Mouse (Mus musculus) limb, embryonic 13.5 days (tissue): ENCODE results near the gene Zkscan14. TPM values are rescaled to one million over a fixed set of nuclear protein-coding genes. Genes with fewer than 3 reads are reported as not detected.

Source experiments
- ATAC-seq: fragments of 200-750 bp; cut with Nextera tagmentation; 2 replicates; pipeline ENCODE4 v1.8.0; 2017; ENCODE audit warnings: low read depth, moderate number of reproducible peaks, moderate TSS enrichment; ENCODE audit not compliant: low FRiP score
- H3K27ac ChIP-seq: fragments of 300-500 bp; sonication (generic); 2 replicates; pipeline ENCODE4 v1.5.1; 2015; ENCODE audit warnings: inconsistent platforms, mild to moderate bottlenecking, moderate library complexity
- H3K27me3 ChIP-seq: fragments of 300-500 bp; sonication (generic); 2 replicates; pipeline ENCODE4 v1.6.1; 2015; ENCODE audit warnings: mild to moderate bottlenecking, inconsistent platforms
- H3K36me3 ChIP-seq: fragments of 300-500 bp; sonication (generic); 2 replicates; pipeline ENCODE4 v1.6.1; 2015; ENCODE audit warnings: inconsistent platforms, mild to moderate bottlenecking, moderate library complexity
- H3K4me1 ChIP-seq: fragments of 300-500 bp; sonication (generic); 2 replicates; pipeline ENCODE4 v1.6.1; 2015; ENCODE audit warnings: inconsistent platforms
- H3K4me2 ChIP-seq: fragments of 300-500 bp; sonication (generic); replicated peaks from 2 replicates; pipeline ENCODE4 v1.6.1; 2015; ENCODE audit warnings: inconsistent platforms, mild to moderate bottlenecking, moderate library complexity
- H3K4me3 ChIP-seq: fragments of 300-500 bp; sonication (generic); 2 replicates; pipeline ENCODE4 v1.5.1; 2015; ENCODE audit warnings: moderate library complexity, mild to moderate bottlenecking, inconsistent platforms
- H3K9ac ChIP-seq: fragments of 300-500 bp; sonication (generic); 2 replicates; pipeline ENCODE4 v1.6.1; 2015; ENCODE audit warnings: mild to moderate bottlenecking, inconsistent platforms
- H3K9me3 ChIP-seq: fragments of 300-500 bp; sonication (generic); 2 replicates; pipeline ENCODE4 v1.6.1; 2016; ENCODE audit warnings: inconsistent platforms
- WGBS: fragments of 180-500 bp; shearing (Covaris S2); methylation state at CpG from one replicate; pipeline ENCODE4 v1.1.7; 2015; 5-methylcytosine and 5-hydroxymethylcytosine counted together
- polyA plus RNA-seq: library from polyadenylated mRNA; unstranded; fragments of >200 nt; fragmentation: Nextera tagmentation; extraction: Ambion mirVana; gene quantifications from 2 replicates; pipeline ENCODE4 v1.2.1, GENCODE M21; 2015

The Zkscan14 gene
- polyA plus RNA-seq, 1 experiment from 2014 or later, result 11.0 TPM

- H3K27ac ChIP-seq, result peak within 1 kb of the TSS; percentile 74
- H3K27me3 ChIP-seq, result no peaks in the 10 kb centered on the region
- H3K36me3 ChIP-seq, result peaks cover 47% of the 10 kb centered on the region
- ATAC-seq, result no peak
- peak within 1 kb of the TSS; percentile 98 for H3K9ac ChIP-seq
- peak within 1 kb of the TSS; percentile 93 for H3K4me3 ChIP-seq
- H3K4me1 ChIP-seq, result peaks cover 19% of the 10 kb centered on the region
- no peaks in the 10 kb centered on the region for H3K9me3 ChIP-seq
- peak within 1 kb of the TSS; percentile 83 for H3K4me2 ChIP-seq
- WGBS, result 90% methylated on average over 2 of the region's 2 CpGs
Observed at GRCm38 (mm10) chr5:145191962-145192361, 9.7 kb downstream of the Zkscan14 start, which contains the start of gene Atp5j2. Gene Atp5j2, minus strand, starts transcription at chr5:145192062.

DNA sequence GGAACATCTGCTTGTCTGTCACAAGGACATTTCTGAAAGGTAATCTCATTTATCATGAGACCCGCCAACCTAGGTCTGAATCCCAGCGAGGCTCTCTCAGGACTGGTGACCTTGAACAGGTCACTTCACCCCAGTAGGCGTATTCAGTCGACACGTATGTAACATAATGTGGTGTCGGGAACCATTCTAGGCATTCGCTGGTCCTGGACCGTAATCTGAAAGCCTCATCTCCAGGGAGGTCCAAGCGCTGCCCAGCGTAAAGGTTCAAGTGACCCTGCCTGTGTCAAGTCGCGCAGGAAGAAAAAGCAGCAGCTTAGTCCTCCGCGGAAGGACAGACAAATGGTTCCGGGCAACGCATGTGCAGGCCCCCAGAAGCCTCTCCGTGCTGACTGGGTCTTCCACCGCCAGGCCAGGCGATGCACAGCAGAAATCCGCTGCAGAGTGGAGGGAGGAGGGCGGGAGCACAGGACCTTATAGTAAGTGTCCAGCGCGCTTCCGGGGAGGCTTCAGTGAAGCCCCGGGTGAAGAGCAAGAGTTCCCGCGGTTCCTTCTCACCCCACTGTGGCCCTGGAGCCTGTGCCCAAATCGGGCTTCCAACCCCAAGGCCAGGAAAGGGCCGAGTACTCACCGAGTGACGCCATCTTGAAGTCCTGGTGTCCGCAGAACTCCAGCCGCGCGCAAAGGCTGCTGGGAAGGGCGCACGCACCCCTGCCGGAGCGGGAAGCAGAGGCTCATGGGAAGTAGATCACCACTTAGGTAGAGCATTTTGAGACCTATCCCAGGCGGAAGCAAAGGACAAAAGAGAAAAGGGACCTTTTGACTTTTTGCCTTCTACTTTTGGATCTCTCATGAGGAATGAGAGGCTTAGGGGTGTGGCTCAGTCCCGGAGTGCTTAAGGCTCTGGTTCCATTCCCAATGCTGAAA lies 10.5 kb downstream of the Zkscan14 start:
- Histone ChIP-seq H3K4me1 (peaks cover 19% of the 10 kb centered on the region), H3K9ac (peak overlapping the region; percentile 98), H3K4me3 (peak overlapping the region; percentile 93), H3K27ac (peak overlapping the region; percentile 74), H3K4me2 (peak overlapping the region; percentile 83), H3K27me3 (no peaks in the 10 kb centered on the region), H3K36me3 (peaks cover 52% of the 10 kb centered on the region), H3K9me3 (no peaks in the 10 kb centered on the region)
- under 1% methylated on average over 41 of the region's 41 CpGs for WGBS
- peak; percentile 90 for ATAC-seq

- WGBS, result 54% methylated on average over 5 of the region's 5 CpGs
- peaks cover 52% of the 10 kb centered on the region for H3K36me3 ChIP-seq
Observed at GRCm38 (mm10) chr5:145190373-145190772, 11.3 kb downstream of the Zkscan14 start.

DNA sequence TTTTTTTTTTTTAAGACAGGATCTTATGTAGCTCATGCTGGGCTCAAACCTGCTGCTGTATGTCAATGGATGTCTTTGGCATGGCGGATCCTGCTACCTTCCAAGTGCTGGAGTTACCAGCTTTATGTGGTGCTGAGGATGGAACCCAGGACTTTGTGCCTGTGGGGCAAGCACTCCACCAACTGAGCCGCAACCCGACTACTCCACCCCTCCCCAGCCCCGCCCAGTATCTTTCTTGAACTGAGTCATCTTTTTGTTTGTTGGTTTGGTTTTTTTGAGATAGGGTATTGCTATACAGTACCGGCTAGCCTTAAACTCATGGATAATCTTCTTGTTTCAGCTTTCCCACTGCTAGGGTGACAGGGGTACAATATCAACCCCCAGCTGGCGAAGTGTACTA lies 12.3 kb downstream of the Zkscan14 start:
- Histone ChIP-seq H3K4me2 (peak overlapping the region; percentile 83; the same call in 1 of the 2 replicates), H3K9me3 (no peaks in the 10 kb centered on the region), H3K27ac (no peak overlapping the region), H3K4me3 (no peak overlapping the region; the same call in 1 of the 2 replicates), H3K36me3 (peaks cover 50% of the 10 kb centered on the region), H3K9ac (no peak overlapping the region), H3K27me3 (no peaks in the 10 kb centered on the region), H3K4me1 (peaks cover 19% of the 10 kb centered on the region)
- WGBS, result 94% methylated on average over 6 of the region's 6 CpGs
- no peak for ATAC-seq

More at GRCm38 (mm10) chr5:145190373-145190772, 11.3 kb downstream of the Zkscan14 start:
- Histone ChIP-seq H3K4me1 (peaks cover 19% of the 10 kb centered on the region), H3K9me3 (no peaks in the 10 kb centered on the region), H3K27me3 (no peaks in the 10 kb centered on the region), H3K4me2 (peak overlapping the region; percentile 83), H3K9ac (peak overlapping the region; percentile 98), H3K27ac (no peak overlapping the region), H3K4me3 (peak overlapping the region; percentile 93)
- ATAC-seq, result no peak

DNA sequence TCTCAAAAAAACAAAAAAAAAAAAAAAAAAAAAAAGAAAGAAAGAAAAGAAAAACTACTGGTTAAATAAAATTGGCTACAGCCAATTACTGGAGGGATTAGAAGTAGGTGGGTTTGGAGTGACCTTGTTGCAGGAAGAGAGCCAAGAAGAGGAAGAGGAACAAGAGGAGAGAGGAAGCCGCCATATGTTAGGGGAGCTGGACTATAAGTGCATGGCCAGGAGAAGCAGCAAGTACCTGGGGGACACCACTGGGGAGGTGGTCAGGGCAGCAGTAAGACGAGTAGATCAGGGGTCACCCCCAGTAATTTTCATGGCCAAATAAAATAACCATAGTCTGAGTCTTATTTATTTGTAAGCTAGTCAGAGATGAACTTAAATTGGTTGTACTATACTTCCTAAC lies 16.4 kb downstream of the Zkscan14 start:
- H3K27ac ChIP-seq, result no peak overlapping the region

DNA sequence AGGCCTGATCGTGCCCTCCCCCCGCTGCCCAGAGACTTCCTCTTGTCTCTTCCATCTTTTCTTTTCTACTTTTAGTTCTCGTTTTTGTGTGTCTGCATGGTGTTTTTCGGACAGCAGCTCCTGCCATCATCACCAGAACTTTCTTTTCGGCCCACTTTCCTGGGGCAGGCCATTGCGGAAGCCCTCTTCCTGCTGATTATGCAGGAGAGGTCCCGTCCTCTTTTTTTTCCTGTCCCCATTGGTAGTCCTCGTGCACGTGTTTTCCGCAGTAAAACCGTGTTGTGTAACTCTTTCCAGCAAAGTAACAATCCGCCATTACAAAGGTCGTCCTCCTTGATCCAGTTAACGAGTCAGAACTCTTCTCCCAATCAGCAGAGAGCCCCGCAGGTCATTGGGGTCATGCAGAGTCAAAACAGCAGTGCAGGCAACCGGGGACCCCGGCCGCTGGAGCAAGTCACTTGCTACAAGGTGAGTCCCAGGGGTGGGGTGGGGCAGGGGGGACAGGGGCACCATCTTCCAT lies 23.1 kb downstream of the Zkscan14 start:
- Histone ChIP-seq H3K27ac (no peak overlapping the region), H3K9ac (no peak overlapping the region), H3K4me1 (no peaks in the 10 kb centered on the region), H3K4me3 (no peak overlapping the region), H3K4me2 (no peak overlapping the region), H3K27me3 (no peaks in the 10 kb centered on the region), H3K9me3 (no peaks in the 10 kb centered on the region), H3K36me3 (peaks cover 100% of the 10 kb centered on the region)
- ATAC-seq, result no peak
- WGBS, result 80% methylated on average over 18 of the region's 18 CpGs

More for the DNA sequence above, 16.4 kb downstream of the Zkscan14 start:
- 88% methylated on average over 2 of the region's 2 CpGs for WGBS
- Histone ChIP-seq H3K4me2 (no peak overlapping the region), H3K4me3 (no peak overlapping the region), H3K9me3 (no peaks in the 10 kb centered on the region), H3K9ac (no peak overlapping the region), H3K27me3 (no peaks in the 10 kb centered on the region), H3K4me1 (peaks cover 10% of the 10 kb centered on the region), H3K36me3 (peaks cover 89% of the 10 kb centered on the region)
- no peak for ATAC-seq

DNA sequence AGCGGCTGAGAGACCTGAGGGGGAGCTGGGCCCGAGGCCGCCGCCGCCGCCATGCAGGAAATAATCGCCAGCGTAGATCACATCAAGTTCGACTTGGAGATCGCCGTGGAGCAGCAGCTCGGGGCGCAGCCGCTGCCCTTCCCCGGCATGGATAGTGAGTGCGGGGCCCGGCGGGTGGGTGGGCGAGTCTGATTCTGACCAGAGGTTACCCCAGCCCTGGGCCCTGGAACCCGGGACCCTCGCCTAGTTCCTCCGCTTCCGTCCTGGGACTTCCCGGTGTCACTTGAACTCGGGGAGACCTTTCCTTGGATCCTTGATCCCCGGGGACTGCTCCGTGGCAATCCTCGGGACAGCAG lies 34.4 kb downstream of the Zkscan14 start:
- Histone ChIP-seq H3K27ac (peak overlapping the region; percentile 49; the same call in 1 of the 2 replicates), H3K4me2 (peak overlapping the region; percentile 94), H3K9ac (peak overlapping the region; percentile 95), H3K27me3 (no peaks in the 10 kb centered on the region), H3K36me3 (peaks cover 56% of the 10 kb centered on the region), H3K4me1 (peaks cover 22% of the 10 kb centered on the region), H3K4me3 (peak overlapping the region; percentile 92), H3K9me3 (no peaks in the 10 kb centered on the region)
- ATAC-seq, result peak; percentile 61
- under 1% methylated on average over 25 of the region's 28 CpGs for WGBS

GRCm38 (mm10) chr5:145166536-145167305 lies 34.9 kb downstream of the Zkscan14 start, which contains the start of the genes Ptcd1 and Cpsf4:
Gene Ptcd1, minus strand, starts transcription at chr5:145167108.
Gene Cpsf4, plus strand, starts transcription at chr5:145167213.
- Histone ChIP-seq H3K4me1 (peaks cover 22% of the 10 kb centered on the region), H3K4me3 (peak within 1 kb of the TSS; percentile 92), H3K9ac (peak within 1 kb of the TSS; percentile 95), H3K4me2 (peak within 1 kb of the TSS; percentile 94), H3K27ac (peak within 1 kb of the TSS; percentile 59; the same call in 1 of the 2 replicates), H3K36me3 (peaks cover 55% of the 10 kb centered on the region), H3K27me3 (no peaks in the 10 kb centered on the region), H3K9me3 (no peaks in the 10 kb centered on the region)
- ATAC-seq, result peak; percentile 93
- WGBS, result under 1% methylated on average over 49 of the region's 51 CpGs

DNA sequence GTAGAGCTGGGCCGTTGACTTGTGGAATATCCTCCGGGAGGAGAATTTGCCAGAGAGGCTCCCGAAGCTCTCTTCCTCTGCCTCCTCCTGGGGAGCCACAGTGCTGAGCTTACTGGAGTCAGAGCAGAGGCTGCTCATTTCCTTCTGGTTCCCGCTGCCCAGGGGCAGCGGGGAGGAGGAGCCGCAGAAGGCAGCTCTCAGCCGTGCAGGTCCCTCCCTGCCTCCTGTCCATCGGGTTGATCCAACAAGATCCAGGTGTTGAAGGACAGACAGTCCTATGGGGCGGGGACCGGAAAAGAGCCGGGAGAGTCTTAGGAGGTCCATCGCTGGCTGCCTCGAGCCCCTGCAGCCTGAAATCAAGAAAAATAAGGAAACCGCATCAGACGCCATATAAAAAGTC lies 36.5 kb downstream of the Zkscan14 start:
- H3K36me3 ChIP-seq, result peaks cover 55% of the 10 kb centered on the region
- no peaks in the 10 kb centered on the region for H3K27me3 ChIP-seq
- no peak overlapping the region for H3K9ac ChIP-seq
- H3K27ac ChIP-seq, result no peak overlapping the region
- ATAC-seq, result no peak
- 0 out of 2 replicates have a peak overlapping the region, but pooled peaks have one; percentile 11 for H3K4me2 ChIP-seq
- peaks cover 22% of the 10 kb centered on the region for H3K4me1 ChIP-seq
- no peak overlapping the region for H3K4me3 ChIP-seq
- no peaks in the 10 kb centered on the region for H3K9me3 ChIP-seq
- 89% methylated on average over 15 of the region's 15 CpGs for WGBS

GRCm38 (mm10) chr5:145164710-145165109 lies 37.0 kb downstream of the Zkscan14 start:
- no peaks in the 10 kb centered on the region for H3K9me3 ChIP-seq
- peaks cover 22% of the 10 kb centered on the region for H3K4me1 ChIP-seq
- H3K4me3 ChIP-seq, result no peak overlapping the region
- ATAC-seq, result no peak
- 74% methylated on average over 3 of the region's 3 CpGs for WGBS
- H3K9ac ChIP-seq, result no peak overlapping the region
- H3K4me2 ChIP-seq, result no peak overlapping the region
- H3K27ac ChIP-seq, result no peak overlapping the region
- no peaks in the 10 kb centered on the region for H3K27me3 ChIP-seq
- H3K36me3 ChIP-seq, result peaks cover 58% of the 10 kb centered on the region

GRCm38 (mm10) chr5:145161361-145161760 lies 40.3 kb downstream of the Zkscan14 start:
- H3K36me3 ChIP-seq, result peaks cover 84% of the 10 kb centered on the region
- WGBS, result 95% methylated on average over 14 of the region's 14 CpGs

More at GRCm38 (mm10) chr5:145161361-145161760, 40.3 kb downstream of the Zkscan14 start:
- no peak overlapping the region for H3K9ac ChIP-seq
- H3K4me1 ChIP-seq, result peaks cover 7% of the 10 kb centered on the region
- H3K27ac ChIP-seq, result no peak overlapping the region
- no peak overlapping the region for H3K4me2 ChIP-seq
- ATAC-seq, result no peak
- no peak overlapping the region for H3K4me3 ChIP-seq
- H3K9me3 ChIP-seq, result no peaks in the 10 kb centered on the region
- H3K27me3 ChIP-seq, result no peaks in the 10 kb centered on the region
